Mouse (Mus musculus) heart, postnatal 25 days (tissue): ENCODE measurements around the gene Fam117b. TPM values are rescaled to one million over a fixed set of nuclear protein-coding genes. Genes with fewer than 3 reads are reported as not detected.

Source experiments
- DNase-seq: peaks from one replicate; pipeline ENCODE4 v3.0.0; 2022; ENCODE audit warnings: low spot score
- intact Hi-C: fragments of 180-260 bp; cut with DNase I; formaldehyde crosslinking; loops from one replicate; pipeline ENCODE4 v1.15.1; 2025
- total RNA-seq, 2 experiments: library from RNA; stranded (reverse); gene quantifications; 2 replicates each; pipeline ENCODE4 v1.2.3; 2021

Gene Fam117b
- total RNA-seq, 2 experiments from 2014 or later: 11.2 to 17.4 TPM

DNA sequence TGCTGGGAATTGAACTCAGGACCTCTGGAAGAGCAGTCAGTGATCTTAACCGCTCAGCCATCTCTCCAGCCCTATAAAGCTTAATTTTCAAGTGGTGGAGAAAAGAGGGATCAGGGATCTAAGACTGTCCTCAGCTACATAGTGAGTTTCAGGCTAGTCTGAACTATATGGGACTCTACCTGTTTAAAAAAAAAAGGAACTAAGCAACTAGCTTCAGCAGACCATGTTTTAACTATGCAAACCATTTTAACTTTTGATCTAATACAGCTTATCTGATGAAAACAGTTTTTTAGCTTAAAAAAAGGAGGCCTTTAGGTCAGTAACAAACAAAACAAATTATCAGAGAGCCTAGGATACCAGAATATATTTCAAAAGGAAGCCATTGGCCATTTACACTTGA, 1.9 kb upstream of the Fam117b start:
- no peak for DNase-seq
- intact Hi-C loops: no loop called here

DNA sequence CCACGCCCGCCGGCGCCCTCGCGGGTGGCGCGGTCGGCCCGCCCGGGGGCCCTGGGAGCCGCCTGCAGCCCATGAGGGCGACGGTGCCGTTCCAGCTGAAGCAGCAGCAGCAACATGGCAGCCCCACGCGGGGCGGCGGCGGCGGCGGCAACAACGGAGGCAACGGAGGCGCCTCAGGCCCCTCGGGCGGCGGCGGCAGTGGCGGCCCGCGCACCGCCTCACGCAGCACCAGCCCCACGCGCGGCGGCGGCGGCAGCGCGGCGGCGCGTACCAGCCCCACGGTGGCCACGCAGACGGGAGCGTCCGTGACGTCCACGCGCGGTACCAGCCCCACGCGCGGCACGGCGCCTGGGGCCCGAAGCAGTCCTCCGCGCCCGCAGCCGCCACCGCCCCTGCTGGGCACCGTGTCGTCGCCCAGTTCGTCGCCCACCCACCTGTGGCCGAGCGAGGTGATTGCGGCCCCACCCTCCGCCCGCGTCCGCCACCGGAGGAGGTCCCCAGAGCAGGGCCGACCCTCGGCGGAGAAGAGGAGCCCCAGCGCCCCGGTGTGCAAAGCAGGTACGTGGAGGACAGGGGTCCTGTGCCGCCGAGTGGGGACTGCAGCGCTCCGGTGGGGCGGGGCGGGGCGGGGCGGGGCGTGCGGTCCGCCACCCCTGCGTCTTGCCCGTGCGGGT, 526 bp downstream of the Fam117b start:
- DNase-seq: peak; percentile 15
- intact Hi-C loops: no loop called here

DNA sequence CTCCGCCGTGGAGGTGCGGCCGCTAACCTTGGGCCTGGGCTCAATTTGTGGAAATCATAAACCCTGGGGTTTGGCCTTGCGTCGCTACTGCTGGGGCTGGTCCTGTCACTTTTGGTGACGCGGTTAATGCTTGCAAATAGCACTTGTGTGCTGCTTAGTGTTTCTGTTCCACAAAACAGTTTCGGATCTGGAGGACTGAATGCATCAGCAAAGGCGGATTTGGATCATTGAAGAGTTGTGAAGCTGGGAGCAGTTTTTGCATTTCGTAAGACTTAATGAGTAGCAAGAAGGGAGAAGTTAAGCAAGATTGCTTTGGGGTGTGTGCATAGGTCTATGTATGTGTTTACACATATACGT, 1.0 kb downstream of the Fam117b start:
- peak; percentile 10 for DNase-seq
- intact Hi-C loops: no loop called here

DNA sequence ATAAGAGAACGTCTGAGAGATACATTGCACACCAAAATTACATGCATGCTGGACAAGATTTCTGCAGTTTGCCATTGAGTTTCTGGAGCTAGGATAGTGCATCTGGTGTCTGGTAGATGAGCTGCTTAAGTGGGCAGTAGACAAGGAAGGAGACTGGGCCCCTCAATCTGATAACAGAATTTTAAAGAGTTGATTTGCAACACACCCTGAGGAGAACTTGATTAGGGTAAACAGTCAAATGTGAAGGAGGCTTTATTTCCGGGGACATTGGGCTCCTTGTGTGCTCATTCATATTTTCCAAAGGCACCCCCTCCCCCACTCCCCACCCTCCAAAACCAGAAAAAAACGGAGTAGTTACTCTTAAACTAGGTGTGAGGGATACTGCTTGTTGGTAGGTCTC, 2.0 kb downstream of the Fam117b start:
- DNase-seq: no peak
- intact Hi-C loops: no loop called here

DNA sequence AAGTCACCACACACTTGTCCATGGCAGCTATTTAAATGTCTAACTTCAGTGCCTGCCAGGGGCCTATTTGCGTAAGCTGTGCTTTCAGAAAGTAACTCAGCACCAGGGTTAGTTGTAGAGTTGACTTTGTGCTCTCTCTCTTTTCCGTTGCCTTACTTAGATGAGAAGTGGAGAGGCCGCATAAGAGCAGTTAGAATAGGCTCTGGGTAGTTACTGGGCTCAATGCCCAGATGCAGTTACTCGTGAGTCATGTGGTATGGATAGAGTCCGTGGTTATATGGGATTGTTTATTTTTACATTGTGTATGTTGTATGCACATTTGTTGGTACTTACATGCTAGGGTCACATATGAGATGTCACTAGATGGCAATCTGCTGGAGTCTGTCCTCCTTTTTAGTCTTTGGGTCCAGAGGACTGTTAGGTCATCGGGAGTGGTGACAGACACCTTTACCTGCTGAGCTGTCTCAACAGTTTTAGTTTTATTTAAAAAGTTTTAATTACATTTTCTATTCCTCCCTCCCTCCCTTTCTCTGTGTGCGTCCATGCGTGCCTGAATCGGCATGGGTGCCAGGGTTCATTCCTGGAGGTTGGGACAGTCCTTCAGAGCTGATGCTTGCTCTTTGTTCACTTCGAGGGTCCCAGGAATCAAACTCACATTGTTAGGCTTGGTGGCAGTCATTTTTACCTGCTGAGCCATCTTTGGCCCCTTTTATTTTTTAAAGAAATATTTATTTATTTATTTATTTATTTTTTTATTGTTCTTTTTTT, 3.2 kb downstream of the Fam117b start:
- no peak for DNase-seq
- intact Hi-C loops: no loop called here

DNA sequence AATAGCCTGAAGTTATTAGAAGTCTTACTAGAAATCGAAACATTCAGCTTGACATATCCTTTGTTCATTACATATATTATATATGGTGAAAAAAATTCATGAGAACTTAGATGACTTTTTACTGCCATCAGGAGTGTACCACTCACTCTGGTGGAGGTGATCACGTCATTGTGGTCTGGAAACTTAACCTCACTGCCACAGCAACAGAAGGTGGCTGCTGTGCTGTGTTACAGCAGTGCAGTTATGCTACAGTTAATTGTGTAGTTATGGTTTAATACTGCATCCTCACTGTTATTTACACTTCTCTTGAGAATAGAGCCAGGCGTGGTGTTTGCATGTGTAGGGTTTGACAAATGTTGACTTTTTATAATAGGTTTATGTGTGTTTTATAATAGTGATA, 4.6 kb downstream of the Fam117b start:
- DNase-seq: no peak
- intact Hi-C loops: no loop called here

DNA sequence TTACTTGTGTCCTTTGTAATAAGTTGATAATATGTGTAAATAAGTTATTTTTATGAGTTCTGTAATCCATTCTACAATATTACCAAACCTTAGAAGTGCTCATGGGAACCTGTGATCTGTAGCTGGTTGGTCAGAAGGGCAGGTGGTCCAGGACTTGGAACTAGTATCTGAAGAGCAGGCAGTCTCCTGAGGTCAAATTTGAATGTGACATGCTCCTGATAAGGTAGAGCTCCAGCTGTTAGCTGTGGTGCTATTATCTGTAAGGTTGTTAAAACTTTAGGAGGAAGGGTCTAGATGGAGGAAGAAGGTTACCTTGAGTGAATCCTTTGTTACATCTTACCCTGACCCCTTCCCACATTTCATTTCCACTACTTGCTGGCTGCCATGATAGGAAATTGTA, 5.3 kb downstream of the Fam117b start:
- no peak for DNase-seq
- intact Hi-C loops: no loop called here

DNA sequence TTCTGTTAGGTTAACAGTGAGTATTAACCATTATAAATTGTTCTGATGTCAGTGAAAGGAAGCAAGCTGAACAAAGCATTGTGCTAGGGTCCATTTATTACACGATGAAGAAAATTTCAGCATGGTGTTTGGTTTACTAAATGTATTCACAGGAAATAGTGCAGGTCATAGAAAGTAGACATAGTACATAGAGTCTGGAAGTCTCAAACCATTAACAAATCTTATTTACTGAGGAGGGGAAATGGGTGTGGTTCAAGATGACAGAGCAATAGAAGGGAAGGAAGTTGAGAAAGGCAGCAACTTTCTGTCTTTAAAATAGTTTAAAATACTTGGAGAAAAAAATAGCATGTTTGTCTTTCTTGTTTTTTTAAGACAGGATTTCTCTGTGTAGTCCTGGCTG, 10.4 kb downstream of the Fam117b start:
- intact Hi-C loops: loop anchor here (5.0 kb wide), 1 partner anchor 44 kb away; no protein-coding TSS in a partner anchor
- no peak for DNase-seq

DNA sequence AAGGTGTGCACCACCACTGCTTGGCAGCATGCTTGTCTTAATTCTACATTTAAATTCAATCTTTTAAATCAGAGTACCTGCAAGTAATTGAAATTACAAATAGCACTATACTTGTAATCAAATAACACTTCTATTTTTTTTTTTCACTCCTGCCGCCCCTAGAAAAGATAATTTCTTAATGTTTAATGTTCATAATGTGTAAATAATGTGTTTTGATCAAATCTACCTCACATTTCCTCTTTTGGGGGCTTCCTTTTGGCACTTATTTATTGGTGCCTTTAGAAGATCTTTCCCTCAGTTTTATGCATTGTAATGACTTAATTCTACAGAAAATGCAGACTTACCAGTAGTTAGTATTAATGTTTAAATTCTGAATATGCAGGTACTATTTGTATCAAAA, 10.9 kb downstream of the Fam117b start:
- intact Hi-C loops: loop anchor here (5.0 kb wide), 1 partner anchor 44 kb away; no protein-coding TSS in a partner anchor
- DNase-seq: no peak

DNA sequence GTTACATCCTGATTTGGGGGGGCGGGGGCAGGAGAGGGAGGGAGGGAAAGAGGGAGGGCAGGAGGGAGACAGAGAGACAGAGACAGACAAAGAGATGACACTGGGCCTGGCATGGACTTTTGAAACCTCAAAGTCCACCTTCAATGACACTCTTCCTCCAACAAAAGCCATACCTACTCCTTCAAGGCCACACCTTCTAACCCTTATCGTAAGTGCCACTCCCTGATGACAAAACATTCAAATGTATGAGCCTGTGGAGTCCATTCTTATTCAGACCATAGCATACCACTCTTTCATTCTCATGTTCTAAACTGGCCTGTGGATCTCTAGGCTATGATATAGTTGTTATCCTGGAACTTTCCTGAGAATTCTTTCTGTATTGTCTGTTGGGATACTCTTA, 11.6 kb downstream of the Fam117b start:
- no peak for DNase-seq
- intact Hi-C loops: loop anchor here (5.0 kb wide), 1 partner anchor 43 kb away; no protein-coding TSS in a partner anchor

DNA sequence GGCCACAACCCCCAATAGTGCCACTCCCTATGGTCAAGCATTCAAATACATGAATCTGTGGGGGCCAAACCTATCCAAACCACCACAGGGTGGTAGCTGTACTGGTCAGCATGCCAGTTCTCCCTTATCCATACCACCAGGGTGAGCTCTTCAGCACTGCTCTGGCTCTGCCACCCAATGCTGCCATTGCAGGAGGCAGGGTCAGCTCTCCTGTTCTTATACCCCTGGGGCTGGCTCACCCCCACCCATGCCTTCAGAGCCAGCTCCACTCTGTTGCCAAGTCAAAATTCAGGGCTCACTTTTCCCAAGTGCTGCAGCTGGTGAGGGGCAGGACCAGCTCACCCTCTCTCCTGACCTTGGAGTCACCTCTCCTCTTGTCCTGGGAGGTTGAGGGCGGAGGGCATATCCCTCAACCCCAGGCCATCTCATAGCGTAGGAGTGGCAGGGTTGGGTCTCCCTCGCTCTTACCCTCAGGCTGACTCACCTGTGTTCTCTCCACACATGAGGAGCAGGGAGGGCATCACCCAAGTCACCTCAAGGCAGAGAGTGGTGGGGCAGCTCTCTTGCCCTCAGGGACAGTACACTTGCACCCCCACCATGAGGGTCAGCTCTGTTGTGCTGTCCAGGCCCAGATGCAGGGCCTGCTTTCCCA, 13.3 kb downstream of the Fam117b start:
- no peak for DNase-seq
- intact Hi-C loops: no loop called here

DNA sequence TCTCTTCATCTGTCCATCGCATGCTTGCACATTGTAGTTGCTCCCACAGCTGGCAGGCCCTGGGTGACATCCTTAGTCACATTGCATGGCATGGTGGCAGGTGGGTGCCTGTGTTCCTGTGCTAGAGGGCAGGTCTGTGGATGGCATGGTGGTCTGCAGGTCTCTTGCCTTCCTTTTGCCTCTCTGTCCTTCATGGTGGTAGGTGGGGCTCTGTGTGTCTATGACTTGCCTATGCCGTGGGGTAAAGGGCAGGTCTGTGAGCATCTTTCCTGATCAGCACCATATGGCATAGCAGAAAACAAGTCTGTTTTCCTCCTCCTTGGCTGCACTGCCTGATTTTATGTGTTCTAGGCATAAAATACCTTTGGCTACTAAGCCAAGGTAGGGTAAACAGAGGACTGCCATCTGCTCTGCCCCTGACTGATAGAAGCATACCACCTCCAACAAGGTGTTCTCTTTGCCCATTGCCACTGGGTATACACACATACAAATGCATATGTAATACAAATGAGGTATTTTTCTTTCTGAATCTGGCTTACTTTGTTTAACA, 14.4 kb downstream of the Fam117b start:
- no peak for DNase-seq
- intact Hi-C loops: no loop called here

DNA sequence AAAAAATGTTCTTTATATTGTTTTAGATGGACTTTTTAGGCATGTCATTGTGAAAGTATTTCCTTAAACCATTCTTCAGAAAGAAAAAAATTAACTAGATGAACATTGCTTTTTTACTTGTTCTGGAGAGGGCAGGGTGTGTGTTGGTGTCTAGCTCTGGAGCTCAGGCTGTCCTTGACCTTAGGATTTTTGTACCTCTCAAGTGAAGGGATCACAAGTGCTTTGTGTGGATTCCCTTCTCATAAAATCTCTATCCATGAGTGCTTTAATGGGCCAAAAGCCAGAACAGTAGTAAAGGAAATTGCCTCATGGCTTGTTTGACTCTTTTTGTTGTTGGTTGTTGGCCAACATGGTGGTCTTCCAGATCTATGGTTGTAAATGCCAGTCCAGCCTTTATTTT, 18.1 kb downstream of the Fam117b start:
- no peak for DNase-seq
- intact Hi-C loops: no loop called here

DNA sequence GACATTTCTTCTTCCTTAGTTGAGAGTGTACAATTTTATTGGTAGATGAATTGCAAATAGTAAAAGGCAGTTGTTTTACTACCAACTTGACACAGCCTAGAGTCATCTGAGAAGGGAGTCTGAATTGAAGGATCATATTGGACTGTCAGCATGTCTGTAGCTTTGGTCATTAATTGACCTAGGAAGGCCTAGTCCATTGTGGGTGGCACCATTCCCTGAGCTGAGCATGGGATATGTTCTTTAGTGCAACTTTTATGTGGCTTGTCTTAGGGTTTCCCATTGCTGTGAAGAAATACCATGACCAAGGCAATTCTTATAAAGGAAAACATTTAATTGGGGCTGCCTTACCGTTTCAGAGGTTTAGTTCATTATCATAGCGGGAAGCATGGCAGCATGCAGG, 20.2 kb downstream of the Fam117b start:
- DNase-seq: no peak
- intact Hi-C loops: no loop called here

DNA sequence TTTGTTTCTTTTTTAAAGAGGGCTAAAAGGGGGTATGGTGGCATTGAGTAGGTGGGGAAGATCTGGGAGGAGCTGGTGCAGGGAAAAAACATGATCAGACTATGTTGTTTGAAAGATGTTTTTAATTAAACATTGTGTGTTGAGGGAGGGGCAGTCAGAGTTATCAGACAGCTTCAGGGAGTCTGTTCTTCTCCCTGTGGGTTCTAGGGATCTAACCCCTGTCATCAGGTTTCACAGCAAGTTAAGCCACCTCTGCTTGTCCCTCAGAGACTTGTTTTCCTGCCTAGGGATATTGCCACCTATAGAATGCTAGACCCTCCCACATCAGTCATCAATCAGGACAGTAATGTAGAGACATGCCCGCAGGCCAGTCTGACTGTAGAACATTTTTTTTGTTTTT, 28.3 kb downstream of the Fam117b start:
- DNase-seq: no peak
- intact Hi-C loops: no loop called here

DNA sequence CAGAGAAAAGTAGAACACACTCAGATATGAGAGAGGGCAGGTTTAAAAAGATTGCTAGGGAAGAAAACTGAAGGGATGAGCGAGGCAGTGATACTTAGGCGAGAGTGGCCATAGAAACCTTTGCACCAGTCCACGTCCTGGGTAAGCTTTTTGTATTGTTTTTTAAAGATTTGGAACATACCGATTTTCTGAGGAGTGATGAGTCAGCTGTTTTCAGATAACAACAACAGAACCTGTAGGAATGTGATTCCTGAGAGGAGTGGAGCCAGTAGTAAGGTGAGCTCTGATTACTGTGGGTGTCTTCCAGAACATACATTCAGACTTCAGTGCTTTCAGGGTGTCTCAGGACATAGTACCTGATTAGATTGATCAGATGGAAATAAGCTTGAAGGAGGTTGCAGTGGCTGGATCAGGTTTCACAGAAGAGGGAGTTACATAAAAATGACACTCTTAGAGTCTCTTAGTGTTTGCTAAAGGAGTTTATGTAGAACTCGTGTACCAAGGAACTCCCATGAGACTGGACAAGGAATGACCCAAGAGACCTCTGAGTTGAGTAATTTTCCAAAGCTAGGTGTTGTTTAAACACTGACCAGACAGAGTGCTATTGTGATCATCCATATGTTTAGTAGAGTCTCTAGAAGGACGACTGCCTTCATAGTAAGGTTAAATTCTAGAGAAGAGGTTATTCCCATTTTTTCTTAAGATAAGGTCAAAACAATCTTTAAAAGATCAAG, 29.4 kb downstream of the Fam117b start:
- DNase-seq: no peak
- intact Hi-C loops: no loop called here

DNA sequence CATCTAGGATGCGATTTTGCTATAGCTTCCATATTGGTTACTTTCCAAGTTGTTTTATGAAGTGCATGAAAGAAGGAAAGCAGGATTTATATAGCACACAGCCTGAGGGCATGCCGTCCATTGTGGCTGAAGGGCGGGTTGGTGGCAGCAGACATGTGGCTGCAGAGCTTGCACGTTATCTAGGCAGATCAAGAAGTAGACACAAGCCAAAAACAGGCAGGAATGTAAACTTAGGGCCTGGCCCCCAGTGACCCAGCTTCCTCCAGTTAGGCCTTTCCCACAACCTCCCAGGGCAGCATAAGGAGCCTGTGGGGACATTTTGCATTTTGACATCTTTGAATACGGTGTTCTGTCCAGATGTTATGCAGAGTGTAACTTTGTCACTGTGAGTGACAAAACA, 31.0 kb downstream of the Fam117b start:
- intact Hi-C loops: no loop called here
- no peak for DNase-seq

DNA sequence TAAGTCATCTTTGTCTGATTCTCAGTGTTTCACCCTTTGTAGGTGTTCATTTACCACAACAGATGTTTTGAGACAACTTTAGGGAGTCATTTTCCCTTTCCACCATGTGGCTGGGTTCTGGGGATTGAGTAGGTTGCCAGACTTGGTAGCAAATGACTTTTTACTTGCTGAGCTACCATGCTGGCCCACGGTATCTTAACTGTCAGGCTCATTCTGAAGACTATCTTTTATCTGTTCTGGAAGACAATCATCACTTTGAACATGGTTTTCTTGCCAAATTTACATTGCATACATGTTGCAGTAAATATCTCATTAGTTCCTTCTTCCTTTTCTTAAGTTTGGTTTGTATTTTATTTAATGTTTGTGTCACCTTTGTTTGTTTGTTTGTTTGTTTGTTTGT, 33.2 kb downstream of the Fam117b start:
- intact Hi-C loops: no loop called here
- DNase-seq: no peak

DNA sequence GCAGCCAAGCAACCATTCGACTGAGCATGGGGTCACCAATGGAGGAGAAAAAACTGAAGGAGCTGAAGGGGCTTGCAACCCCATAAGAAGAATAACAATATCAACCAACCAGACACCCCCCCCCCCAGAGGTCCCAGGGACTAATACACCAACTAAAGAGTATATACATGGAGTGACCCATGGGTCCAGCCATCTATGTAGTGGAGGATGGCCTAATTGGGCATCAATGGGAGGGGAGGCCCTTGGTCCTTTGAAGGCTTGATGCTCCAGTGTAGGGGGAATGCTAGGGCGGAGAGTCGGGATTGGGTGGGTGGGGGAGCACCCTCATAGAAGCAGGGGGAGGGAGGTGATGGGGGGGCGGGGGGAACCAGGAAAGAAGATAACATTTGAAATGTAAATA, 34.7 kb downstream of the Fam117b start:
- DNase-seq: no peak

DNA sequence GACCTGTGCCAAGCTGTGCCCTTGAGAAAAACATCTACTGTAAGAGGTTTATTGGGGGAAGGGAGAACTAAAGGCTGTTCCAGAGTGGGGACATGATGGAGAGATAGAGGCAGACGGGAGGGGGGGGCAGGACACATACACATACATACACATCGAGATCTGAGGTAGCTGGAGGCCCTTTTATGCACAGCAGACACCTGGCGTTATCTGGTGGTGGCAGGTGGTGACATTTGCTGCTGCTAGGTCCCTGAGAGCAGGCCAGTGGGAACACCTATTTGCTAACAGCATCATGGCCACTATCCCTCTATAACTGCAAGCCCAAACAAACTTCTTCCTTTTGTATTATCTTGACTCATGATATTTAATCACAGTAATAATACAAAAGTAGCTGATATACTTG, 44.4 kb downstream of the Fam117b start:
- intact Hi-C loops: no loop called here
- DNase-seq: no peak

More for the DNA sequence above, 34.7 kb downstream of the Fam117b start:
- intact Hi-C loops: no loop called here
